Mouse (Mus musculus) lung, postnatal 25 days (tissue): ENCODE results near the gene Mapk8ip1.
A peak's percentile ranks its signal among the peaks of the same experiment; 100 is the strongest.

Experiments
- DNase-seq: peaks from one replicate; pipeline ENCODE4 v3.0.0; 2022; ENCODE audit warnings: low spot score

Mapk8ip1 gene

DNA sequence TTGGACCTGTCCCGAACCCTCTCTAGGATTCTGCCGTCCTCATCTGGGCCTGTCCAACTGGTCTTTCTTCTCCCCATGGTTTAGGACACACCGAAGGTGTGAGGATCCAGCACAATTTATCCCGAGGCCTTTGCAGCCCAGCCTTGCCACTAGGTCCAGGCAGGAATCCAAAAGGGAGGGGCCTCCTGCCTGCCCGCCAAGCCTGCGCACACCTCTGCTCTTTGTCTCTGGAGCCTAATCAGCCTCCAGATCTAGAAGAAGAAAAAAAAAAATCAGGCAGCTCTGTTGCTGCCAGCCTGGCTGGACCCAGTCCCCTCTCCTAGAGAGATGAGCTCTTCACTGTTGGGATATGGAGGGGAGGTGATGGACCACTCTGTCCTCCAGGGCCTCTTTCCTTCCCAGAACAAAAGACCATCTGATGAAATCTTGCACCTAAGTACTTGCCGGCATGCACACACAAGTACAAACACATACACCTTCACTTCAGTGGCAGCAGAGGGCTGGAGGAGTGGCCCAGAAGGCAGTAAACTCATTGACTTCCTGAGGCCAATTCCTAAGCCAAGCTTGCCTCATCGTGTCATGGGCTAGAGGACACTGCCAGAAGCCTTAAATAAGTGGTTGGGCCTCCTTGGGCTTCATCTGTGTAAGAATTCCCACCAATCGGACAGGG is 28.2 kb downstream of the Mapk8ip1 start:
- peak; percentile 81 for DNase-seq

- DNase-seq = no peak
These were observed 28.9 kb downstream of the Mapk8ip1 start for GRCm38 (mm10) chr2:92371971-92372690.

DNA sequence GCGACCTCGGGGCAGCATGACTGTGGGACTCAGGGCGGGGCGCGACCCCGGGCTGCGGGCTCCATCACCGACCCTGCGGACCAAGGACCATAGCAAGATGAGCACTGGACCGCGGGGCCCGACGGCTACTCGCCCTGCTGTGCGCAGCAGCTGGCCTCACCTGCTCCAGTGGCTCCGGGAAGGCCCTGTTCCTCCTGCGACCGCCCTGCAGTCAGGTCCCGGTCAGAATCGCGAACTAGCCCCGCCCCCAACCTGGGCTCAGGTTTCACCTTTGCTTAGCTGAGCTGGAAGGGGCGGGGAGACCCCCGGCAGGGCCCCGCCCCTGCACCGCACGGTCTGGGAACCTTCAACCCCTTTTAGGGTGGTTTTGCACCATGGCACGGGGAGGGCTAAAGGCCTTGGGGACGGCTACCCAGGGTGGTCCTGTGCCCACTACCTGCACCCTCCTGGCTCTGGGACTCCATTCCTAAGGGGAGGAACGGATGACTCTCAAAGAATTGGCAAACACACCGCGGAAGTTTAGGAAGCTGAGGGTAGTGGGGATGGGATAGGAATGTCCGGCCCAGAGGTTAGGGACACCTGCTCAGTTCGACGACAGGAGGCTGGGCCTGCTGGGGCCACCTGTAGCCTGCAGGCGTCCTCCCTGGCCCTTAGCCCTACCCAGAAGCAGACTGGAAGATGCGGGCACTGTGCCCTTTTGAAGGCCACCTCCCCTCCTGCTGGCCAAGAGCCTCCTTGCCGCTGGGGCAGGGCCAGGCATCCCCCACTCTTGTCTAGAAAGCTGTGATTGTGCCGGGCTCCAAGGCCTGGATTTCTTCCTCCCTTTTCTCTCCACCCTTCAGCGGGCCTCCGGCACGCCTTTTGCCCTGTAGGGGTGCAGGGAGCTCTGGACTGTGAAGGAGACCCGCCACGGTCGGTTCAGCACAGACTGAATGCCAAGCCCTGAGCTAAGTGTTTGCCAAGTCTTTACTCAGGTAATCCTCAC is 29.9 kb downstream of the Mapk8ip1 start:
- DNase-seq = peak; percentile 85

- DNase-seq = no peak
These were observed 30.7 kb downstream of the Mapk8ip1 start for GRCm38 (mm10) chr2:92370375-92370774.

GRCm38 (mm10) chr2:92367383-92368029 is 33.6 kb downstream of the Mapk8ip1 start:
- no peak for DNase-seq

- no peak for DNase-seq
These were observed 35.5 kb downstream of the Mapk8ip1 start for GRCm38 (mm10) chr2:92365568-92365967.

- DNase-seq = no peak
These were observed 37.0 kb downstream of the Mapk8ip1 start for GRCm38 (mm10) chr2:92364086-92364485.

DNA sequence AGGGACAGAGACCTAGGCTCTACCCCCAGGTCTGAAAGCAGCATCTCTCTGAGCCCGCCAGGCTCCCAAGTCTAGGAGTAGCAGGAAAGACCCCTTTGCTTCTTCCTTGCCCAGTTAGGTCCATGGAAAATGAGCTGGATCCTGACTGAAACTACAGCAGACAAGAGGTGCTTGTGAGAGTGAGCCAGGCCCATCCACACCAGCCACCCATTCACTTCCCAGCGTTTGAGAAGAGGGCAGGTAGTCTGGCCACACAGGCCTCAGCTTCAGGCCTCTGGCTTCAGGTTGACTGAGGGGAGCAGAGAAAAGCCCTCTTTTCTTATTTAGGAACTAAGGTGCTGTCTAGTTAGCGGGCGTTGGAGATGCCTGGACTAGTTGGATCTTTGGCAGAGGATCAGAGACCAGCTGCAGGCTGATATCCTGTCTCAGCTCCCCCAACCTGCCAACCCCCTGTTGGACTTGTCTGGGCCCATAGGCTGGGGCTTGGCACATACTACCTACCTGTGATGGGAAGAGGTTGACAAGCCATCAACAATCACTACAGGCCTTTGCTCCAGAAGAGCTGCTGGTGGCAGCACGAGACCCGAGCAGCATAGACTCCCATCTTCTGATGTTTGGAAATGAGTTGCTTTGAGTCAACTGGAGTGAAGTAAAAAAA is 38.4 kb downstream of the Mapk8ip1 start:
- DNase-seq = no peak

DNA sequence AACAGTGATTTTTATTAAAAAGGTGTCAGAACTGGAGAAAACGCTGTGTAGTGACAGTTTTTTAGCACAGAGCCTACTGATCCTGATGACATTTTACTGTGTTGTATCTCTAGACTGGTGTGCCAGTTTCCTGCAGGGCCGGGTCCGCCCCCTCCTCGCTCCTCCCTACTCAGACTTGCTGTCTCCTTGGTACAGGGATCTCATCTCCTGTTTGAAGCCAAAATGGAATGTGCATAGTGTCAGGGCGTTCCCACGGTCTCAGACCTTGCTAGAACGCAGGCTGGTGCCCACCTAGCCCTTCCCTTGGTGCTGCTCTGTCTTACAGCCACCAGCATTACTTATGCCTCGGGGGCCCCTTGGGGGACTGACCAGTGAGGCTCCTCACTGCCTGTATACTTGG is 39.3 kb downstream of the Mapk8ip1 start:
- no peak for DNase-seq

DNA sequence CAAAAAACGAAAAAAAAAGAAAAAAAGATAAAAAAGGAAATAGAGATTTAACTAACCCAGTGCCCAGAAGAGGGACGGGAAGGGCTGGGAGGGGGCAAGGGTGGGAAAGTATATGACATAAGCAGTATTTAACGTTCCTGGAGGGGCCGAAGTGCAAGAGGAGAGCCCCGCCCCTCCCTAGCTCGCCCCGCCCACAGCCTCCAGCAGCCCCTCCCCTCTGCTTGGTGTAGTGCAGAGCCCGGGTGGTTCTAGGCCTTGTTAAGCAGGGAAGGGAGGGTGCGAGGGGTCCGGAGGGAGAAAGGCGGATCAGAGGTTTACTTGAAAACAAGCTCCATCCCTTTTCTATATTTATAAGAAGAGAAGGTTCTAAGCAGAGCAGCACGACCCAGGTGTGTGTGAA is 40.2 kb downstream of the Mapk8ip1 start:
- DNase-seq = no peak

DNA sequence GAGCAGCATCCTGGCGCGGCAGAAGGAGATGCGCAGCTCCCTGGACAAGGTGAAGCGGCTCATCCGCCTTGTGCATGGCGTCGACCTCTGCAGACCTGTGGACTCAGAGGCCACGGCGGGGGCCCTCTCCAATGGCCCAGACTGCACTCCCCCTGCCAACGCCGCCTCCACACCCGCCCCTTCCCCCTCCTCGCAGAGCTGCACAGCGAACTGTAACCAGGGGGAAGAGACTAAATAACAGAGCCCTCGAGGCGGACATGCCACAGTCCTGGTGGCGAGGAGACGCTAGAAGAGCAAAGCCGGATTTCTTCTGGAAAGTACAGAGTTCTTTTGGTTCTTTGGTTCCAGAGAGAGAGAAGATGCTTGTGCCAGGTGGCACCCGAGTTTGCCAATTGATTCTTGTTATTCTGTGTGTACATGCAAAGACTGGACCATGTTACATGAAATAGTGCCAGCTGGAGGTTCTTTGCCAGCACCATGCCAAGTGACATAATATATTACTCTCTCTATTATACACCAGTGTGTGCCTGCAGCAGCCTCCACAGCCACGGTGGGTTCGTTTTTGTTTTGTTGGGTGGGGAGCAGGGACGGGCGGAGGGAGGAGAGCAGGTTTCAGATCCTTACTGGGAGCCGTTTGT is 40.8 kb downstream of the Mapk8ip1 start:
- DNase-seq = no peak

DNA sequence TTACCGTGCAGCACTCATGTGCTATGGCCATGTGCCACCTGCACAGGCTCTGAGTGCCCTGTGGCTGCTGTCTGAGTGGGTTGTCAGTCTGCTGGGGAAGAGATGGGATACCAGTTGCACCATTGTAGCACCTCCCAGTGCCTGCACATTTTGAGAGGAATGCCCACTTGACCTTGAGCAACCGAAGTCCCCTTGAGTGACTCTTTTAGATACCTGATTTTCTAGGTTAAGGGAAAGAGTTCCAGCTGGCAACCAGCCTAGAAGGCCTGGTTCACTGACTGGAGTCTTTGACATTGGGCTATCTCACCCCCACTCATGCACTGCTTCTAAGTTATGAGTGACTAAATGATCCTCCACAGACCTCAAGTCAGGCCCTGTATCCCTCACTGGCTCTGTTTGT is 41.8 kb downstream of the Mapk8ip1 start:
- DNase-seq = peak; percentile 66

GRCm38 (mm10) chr2:92354224-92354623 is 46.8 kb downstream of the Mapk8ip1 start:
- DNase-seq = no peak

GRCm38 (mm10) chr2:92353402-92353801 is 47.7 kb downstream of the Mapk8ip1 start:
- DNase-seq = no peak

DNA sequence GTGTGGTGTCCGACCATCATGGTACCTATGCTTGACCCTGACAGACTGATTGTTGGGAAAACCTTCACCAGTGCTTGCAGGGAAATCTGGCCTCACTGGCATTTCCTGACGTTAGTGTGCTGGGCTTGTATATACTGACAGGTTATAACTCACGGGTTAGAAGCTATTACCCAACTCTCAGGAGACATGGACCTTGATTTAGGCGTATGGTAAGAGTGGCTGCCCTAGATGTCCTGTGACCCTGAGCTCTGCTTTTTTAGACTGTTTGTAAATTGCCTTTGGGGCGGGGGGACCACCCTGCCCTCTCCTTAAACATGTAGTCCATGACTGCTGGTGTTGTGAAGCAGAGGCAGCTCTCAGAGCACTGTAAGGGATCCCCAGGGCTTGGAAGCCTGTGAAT is 50.4 kb downstream of the Mapk8ip1 start:
- DNase-seq = no peak

DNA sequence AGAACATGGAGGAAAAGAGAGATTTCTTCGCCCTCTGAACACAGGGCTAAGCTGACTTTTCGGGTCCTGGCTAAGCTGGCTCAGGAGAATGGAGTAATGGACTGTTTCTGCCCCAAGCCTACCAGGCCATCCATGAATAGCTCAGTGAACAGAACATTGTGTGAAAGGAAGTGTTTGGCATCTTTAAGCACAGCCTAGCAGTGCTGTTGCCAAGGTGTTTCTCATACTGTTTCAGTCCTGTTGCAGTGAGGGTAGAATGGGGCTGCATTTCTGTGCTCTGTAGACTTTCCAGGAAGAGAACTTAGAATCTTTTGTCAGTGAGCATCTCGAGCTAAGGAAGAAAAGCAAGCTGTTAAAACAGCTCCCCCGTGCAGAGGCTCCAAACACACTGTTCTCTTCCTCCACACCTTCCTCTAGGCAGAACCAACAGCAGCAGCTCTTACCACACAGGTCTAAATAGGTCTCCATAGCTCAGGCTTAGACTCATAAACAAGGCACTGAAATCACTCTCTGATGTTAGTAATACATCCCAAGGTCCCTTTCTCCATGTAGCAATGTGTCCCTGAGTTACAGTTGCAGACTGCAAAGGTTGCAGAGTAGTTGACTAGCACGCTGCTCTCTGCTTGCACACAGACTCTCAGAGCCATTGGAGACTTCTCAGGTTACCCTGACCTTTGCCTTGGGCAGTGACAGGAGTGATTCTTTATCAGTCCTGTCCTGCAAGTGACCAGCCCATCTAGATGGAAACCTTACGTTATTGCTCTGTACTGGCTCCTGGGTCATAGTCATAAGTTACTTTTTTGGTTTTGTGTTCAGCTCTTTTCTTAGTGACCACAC is 51.3 kb downstream of the Mapk8ip1 start:
- no peak for DNase-seq

- DNase-seq = no peak
These were observed 53.9 kb downstream of the Mapk8ip1 start for GRCm38 (mm10) chr2:92347191-92347590.

GRCm38 (mm10) chr2:92342418-92342817 is 58.6 kb downstream of the Mapk8ip1 start:
- no peak for DNase-seq
